Mouse (Mus musculus) erythroid progenitor cell, adult 5-6 weeks (primary cell): ENCODE data around the gene Adh4. TPM values are rescaled to one million over a fixed set of nuclear protein-coding genes. Genes with fewer than 3 reads are reported as not detected.
"Not testable (repeated sequence)": the region's sequence is repeated elsewhere in the genome, so short reads cannot be mapped to it uniquely, and the experiment has no call there.

ENCODE experiments used
- ATAC-seq: replicated peaks from 2 replicates; pipeline ENCODE4 v1.8.0; 2016; ENCODE audit warnings: moderate number of reproducible peaks, mild to moderate bottlenecking, moderate TSS enrichment, inconsistent platforms; ENCODE audit not compliant: poor library complexity, low FRiP score, severe bottlenecking
- total RNA-seq, 2 experiments: library from RNA; stranded (forward) in 1 of 2; stranded (reverse) in 1 of 2; fragments of 150-400 nt in 1 of 2; fragments of 186-747, 209-891 nt in 1 of 2; gene quantifications; 2 replicates each; pipeline versions ENCODE4 v1.2.3 to v1.2.4; 2015 to 2017; ENCODE audit warnings: low replicate concordance in 2 of 2

Gene Adh4
- total RNA-seq, 2 experiments from 2014 or later, result not detected

DNA sequence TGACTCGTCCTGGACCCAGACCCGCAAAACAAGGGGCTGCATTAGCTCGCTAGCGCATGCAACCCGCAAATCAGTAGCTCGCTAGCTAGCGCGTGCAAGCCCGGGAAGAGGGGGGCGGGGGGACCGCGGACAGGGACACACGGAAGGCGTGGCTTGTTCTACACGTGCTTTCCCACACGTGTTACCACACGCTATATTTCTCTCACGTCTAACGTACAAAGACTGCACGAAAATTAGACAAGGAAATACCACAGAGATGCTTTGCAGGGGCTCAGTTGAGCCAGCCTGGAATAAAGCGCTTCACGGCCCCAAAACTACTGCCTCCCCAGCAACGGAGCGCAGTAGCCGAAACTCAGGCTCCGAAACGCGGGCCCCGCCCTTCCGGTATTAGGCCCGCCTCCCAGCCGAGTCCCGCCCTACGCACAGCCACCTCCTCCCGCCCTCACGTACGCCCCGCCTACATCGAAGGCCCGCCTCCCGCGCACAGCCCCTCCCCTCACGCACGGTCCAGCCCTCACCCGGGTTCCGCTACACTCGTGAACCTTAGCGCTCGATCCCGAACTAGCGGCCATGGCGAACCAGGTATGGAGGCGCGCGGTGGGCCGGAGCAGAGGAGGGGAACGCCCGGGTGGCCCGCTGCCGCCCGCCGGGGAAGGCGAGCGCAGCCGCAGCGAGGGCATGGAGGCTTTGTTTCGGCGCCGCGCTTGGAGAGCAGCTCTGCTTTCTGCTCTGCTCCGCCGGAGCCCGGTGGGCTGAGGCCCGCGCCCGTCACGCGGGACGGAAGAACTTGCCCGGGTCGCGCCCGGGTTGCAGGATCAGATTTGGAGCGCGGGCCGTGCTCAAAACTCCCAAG lies 27.6 kb downstream of the Adh4 start, which contains the start of gene Adh5:
Adh5 (plus strand) TSS at position 482 of the 853 bp plus-strand sequence.
- ATAC-seq, result peak; percentile 99

- ATAC-seq, result no peak
Observed at GRCm38 (mm10) chr3:138443465-138443771, 28.2 kb downstream of the Adh4 start.

DNA sequence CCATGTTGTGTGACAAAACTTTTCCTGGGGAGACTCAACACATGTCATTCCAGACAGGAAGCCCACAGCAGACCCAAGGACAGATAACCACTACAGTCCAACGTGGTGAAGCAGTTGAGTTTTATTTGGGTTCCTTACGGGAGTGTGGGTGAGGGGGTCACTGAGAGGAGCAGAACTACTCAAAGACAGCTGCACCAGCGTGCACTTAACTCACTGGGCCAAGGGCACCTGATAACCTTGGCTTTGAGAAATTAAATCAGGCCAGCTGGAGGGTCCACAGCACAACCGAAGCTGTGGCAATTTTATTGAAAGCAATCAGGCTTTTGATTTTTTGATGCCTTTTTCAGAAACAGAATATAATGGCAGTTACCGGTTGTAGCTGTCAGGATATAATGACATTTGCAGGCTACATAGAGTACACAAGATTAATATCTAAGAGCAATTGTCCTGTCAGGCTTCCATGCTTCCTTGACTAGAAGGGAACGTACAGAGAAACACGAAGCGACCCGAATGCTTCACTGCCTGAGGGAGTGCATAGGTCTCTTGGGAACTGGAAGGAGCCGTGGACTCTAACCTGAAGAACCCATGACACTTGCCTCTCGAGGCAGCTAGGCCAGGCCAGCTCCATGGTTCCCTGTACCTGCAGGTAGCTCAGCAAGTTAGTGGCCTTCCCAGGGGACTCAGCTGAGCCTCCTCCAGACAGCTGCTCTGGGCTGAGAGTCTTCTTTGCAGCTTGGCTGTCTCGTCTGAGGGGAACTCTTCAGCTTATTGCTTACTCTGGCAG lies 33.0 kb downstream of the Adh4 start:
- no peak for ATAC-seq

DNA sequence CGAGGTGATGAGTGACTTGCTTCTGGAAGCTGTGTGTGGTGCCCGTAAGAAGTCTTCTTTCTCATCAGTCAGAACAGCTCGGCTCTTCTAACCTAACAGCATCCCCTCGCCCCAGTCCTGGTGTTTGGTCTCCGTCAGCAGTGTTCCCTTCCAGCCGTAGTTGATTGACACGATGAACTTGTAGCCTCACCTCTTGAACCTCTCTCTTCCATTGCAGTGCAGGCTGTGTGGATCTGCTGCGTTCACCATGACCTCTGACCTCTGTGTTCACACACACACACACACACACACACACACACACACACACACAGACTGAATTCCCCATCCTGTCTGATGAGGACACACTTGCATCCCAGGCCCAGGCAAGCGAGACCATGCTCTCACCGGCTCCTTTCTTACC lies 36.9 kb downstream of the Adh4 start:
- ATAC-seq, result no peak

- ATAC-seq, result no peak
Observed at GRCm38 (mm10) chr3:138454234-138454633, 39.0 kb downstream of the Adh4 start.

- no peak for ATAC-seq
Observed at GRCm38 (mm10) chr3:138454711-138455435, 39.6 kb downstream of the Adh4 start.

DNA sequence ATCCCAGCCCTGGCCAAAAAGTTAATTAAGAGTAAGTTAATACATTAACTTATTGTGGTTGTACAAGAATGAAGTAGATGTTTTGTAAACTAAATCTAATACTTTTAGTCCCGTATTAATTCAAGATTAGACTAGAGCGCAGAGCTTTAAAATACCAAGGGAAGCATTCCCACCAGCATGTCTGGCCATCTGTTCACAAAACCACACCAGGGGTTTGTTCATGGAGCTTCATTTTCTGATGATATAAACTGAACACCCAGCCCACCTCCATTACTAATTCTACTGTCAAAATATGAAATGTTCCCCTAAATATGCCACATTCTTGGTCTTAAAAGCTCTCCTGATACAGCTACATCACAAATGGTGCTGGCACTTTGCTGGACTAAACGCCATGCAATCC lies 43.2 kb downstream of the Adh4 start:
- no peak for ATAC-seq

GRCm38 (mm10) chr3:138460260-138460659 lies 45.0 kb downstream of the Adh4 start:
- ATAC-seq, result no peak

DNA sequence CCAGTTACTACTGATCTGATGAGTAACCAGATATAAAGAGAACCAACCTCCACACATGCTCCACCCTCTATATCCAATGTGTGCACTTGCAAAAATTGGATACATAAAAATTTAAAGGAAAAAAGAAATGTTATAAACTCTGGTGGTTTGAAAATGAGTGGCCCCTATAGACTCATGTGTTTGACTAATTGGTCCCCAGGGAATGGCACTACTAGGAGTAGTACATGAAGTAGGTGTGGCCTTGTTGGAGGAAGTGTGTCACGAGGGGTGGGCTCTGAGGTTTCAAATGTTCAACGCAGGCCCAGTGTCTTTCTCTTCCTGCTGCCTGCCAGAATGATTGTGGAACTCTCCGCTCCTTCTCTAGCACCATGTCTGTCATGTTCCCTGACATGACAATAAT lies 46.6 kb downstream of the Adh4 start:
- no peak for ATAC-seq

GRCm38 (mm10) chr3:138463137-138463536 lies 47.9 kb downstream of the Adh4 start:
- no peak for ATAC-seq

GRCm38 (mm10) chr3:138463807-138464206 lies 48.5 kb downstream of the Adh4 start:
- no peak for ATAC-seq

DNA sequence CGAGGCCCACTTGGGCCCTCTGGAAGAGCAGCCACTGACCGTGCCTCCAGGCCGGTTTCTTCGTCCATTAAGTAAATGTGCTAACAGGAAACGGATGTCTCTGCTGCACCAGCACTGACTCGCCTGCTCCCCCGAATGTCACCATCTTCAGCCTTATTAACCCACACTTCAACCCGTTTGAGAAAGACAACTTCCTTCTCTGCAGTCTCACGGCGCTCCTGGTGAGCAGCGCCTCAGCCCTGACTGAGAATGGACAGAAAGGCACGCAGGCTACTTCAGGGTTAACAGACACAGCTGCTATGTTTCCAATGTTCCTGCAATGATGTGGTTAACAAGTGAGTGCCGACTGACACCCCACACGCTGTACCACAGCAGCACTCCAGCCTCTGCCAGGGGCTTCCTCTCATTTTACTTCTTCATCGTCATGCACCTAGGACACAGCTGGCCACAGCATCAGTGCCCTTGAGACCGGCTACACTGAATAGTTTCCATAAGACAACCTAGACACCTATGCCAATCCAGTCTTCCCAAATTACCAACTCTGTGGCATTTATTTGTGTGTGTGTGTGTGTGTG lies 49.4 kb downstream of the Adh4 start:
- no peak for ATAC-seq

DNA sequence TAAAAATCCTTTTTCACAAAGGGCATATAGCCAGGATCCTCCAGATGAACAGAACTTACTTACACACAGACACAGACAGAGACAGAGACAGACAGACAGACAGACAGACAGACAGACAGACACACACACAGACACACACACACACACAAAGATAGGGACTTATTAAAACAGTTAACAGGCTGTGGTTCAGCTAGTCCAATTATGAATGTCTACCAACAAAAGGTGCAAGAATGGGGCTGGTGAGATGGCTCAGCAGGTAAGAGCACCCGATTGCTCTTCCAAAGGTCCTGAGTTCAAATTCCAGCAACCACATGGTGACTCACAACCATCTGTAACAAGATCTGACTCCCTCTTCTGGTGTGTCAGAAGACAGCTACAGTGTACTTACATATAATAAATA lies 51.4 kb downstream of the Adh4 start:
- not testable (repeated sequence) for ATAC-seq

DNA sequence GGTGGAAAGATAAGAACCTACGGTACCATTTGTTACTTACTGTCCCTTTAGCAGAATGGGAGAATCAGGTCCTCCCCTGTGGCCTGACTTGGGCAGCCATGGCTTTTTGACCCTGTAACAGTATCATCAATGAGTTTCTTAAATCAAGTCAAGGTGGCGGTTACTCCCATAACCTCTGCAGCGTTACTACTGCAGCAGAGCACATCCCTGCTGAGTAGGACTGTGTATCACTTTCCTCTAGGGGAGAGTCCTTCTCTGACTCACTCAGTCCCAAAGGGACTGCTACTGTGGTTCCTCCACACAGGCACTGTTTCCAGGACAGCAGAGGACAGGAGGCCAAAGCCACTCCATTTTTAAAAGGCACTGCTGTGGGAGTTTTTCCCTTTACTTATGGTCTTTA lies 55.8 kb downstream of the Adh4 start:
- ATAC-seq, result no peak

DNA sequence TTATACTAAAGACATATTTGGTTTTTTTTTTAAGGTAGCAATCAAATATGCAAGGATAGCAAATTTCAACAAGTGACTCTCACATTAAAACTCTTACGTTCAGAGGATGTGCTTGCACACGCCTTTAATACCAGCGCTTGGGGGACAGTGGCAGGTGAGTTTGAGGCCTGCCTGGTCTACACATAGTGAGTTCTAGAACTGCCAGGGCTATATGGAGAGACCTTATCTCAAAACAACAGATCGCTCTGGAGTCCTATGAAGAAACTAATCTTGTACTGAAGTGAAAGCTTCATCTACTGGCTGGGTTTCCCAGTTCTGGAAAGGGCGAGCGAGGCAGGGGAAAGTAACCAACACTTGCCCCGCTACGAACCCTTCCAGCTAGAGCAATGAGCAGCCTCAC lies 64.2 kb downstream of the Adh4 start:
- ATAC-seq, result peak; percentile 50; the same call in 1 of the 2 replicates

Other genes with a start within 250 kb of the Adh4 start
- not detected in 2 replicates for gene 4930579F01Rik, start 221.6 kb upstream of the Adh4 start, total RNA-seq (2015; ENCODE audit: low replicate concordance)
- not detected in 2 replicates for gene 4930579F01Rik, start 221.6 kb upstream of the Adh4 start, total RNA-seq (2017; ENCODE audit: low replicate concordance)
- not detected in 2 replicates for gene Adh7, start 197.7 kb upstream of the Adh4 start, total RNA-seq (2015; ENCODE audit: low replicate concordance)
- gene Adh7, start 197.7 kb upstream of the Adh4 start, total RNA-seq (2017; ENCODE audit: low replicate concordance), result not detected in 2 replicates
- not detected in 2 replicates for gene Adh1, start 154.5 kb upstream of the Adh4 start, total RNA-seq (2015; ENCODE audit: low replicate concordance)
- gene Adh1, start 154.5 kb upstream of the Adh4 start, total RNA-seq (2017; ENCODE audit: low replicate concordance), result 1.7 TPM in 1 of 2 replicates, not detected in the other
- not detected in 2 replicates for gene Adh6a, start 102.2 kb upstream of the Adh4 start, total RNA-seq (2015; ENCODE audit: low replicate concordance)
- gene Adh6a, start 102.2 kb upstream of the Adh4 start, total RNA-seq (2017; ENCODE audit: low replicate concordance), result not detected in 2 replicates
- not detected in 2 replicates for gene Adh6b, start 73.7 kb upstream of the Adh4 start, total RNA-seq (2015; ENCODE audit: low replicate concordance)
- not detected in 2 replicates for gene Adh6b, start 73.7 kb upstream of the Adh4 start, total RNA-seq (2017; ENCODE audit: low replicate concordance)
- gene Adh5, start 27.6 kb downstream of the Adh4 start, total RNA-seq (2015; ENCODE audit: low replicate concordance), result 15.1 and 28.5 TPM in 2 replicates
- gene Adh5, start 27.6 kb downstream of the Adh4 start, total RNA-seq (2017; ENCODE audit: low replicate concordance), result 12.1 and 19.9 TPM in 2 replicates
- 32.7 and 39.3 TPM in 2 replicates for gene Metap1, start 74.0 kb downstream of the Adh4 start, total RNA-seq (2015; ENCODE audit: low replicate concordance)
- 29.7 and 40.6 TPM in 2 replicates for gene Metap1, start 74.0 kb downstream of the Adh4 start, total RNA-seq (2017; ENCODE audit: low replicate concordance)
- gene Eif4e, start 110.7 kb downstream of the Adh4 start, total RNA-seq (2015; ENCODE audit: low replicate concordance), result 129 and 176 TPM in 2 replicates
- gene Eif4e, start 110.7 kb downstream of the Adh4 start, total RNA-seq (2017; ENCODE audit: low replicate concordance), result 97.2 and 160 TPM in 2 replicates